Mouse (Mus musculus) hematopoietic stem cell, adult 5-6 weeks (primary cell): ENCODE data around the gene Ascc1. TPM values are rescaled to one million over a fixed set of nuclear protein-coding genes. Genes with fewer than 3 reads are reported as not detected.
A peak's percentile ranks its signal among the peaks of the same experiment; 100 is the strongest.
"Not testable (repeated sequence)": the region's sequence is repeated elsewhere in the genome, so short reads cannot be mapped to it uniquely, and the experiment has no call there.

Source experiments
- ATAC-seq, 2 experiments: fragments of 125-278 bp in 1 of 2; replicated peaks in 1 of 2; 2 replicates each; pipeline ENCODE4 v1.8.0; 2016 to 2017; ENCODE audit warnings: inconsistent platforms in 2 of 2, mild to moderate bottlenecking in 2 of 2, moderate number of reproducible peaks in 2 of 2, low read depth in 1 of 2, moderate TSS enrichment in 1 of 2; ENCODE audit not compliant: low FRiP score in 2 of 2, poor library complexity in 2 of 2, severe bottlenecking in 2 of 2, insufficient read depth in 1 of 2, low TSS enrichment in 1 of 2
- total RNA-seq: library from RNA; stranded (forward); fragments of 172-1452, 232-1000 nt; gene quantifications from 2 replicates; pipeline ENCODE4 v1.2.3, GENCODE M21; 2017

Ascc1 gene
- total RNA-seq, 1 experiment from 2014 or later, result 50.8 TPM

- ATAC-seq, result peak; percentile 60 to 74
These were observed 113.0 kb downstream of the Ascc1 start for GRCm38 (mm10) chr10:60115345-60116185.

GRCm38 (mm10) chr10:60116997-60117396 is 114.4 kb downstream of the Ascc1 start:
- ATAC-seq, result no peak

- no peak for ATAC-seq
These were observed 115.9 kb downstream of the Ascc1 start for GRCm38 (mm10) chr10:60118464-60118863.

GRCm38 (mm10) chr10:60120630-60121029 is 118.0 kb downstream of the Ascc1 start:
- ATAC-seq, result no peak

- peak in 1 of 2 experiments; percentile 14; a peak in 1 of 4 replicates for ATAC-seq
These were observed 121.5 kb downstream of the Ascc1 start for GRCm38 (mm10) chr10:60124078-60124477.

GRCm38 (mm10) chr10:60125529-60126327 is 123.1 kb downstream of the Ascc1 start:
- peak; percentile 57 to 65; a peak in 2 of 4 replicates for ATAC-seq

GRCm38 (mm10) chr10:60128287-60128686 is 125.7 kb downstream of the Ascc1 start:
- ATAC-seq, result no peak

- no peak for ATAC-seq
These were observed 127.9 kb downstream of the Ascc1 start for GRCm38 (mm10) chr10:60130504-60130903.

GRCm38 (mm10) chr10:60133501-60133900 is 130.9 kb downstream of the Ascc1 start:
- no peak for ATAC-seq

- ATAC-seq, result no peak
These were observed 131.6 kb downstream of the Ascc1 start for GRCm38 (mm10) chr10:60134201-60134600.

GRCm38 (mm10) chr10:60136010-60136409 is 133.4 kb downstream of the Ascc1 start:
- not testable (repeated sequence) for ATAC-seq

GRCm38 (mm10) chr10:60136935-60137334 is 134.3 kb downstream of the Ascc1 start:
- no peak for ATAC-seq

- ATAC-seq, result no peak
These were observed 136.1 kb downstream of the Ascc1 start for GRCm38 (mm10) chr10:60138680-60139079.

- ATAC-seq, result no peak
These were observed 138.1 kb downstream of the Ascc1 start for GRCm38 (mm10) chr10:60140751-60141150.

GRCm38 (mm10) chr10:60141656-60142160 is 139.1 kb downstream of the Ascc1 start:
- no peak for ATAC-seq

- ATAC-seq, result not testable (repeated sequence)
These were observed 145.0 kb downstream of the Ascc1 start for GRCm38 (mm10) chr10:60147510-60148047.

GRCm38 (mm10) chr10:60148087-60148486 is 145.5 kb downstream of the Ascc1 start:
- peak; percentile 73 to 83 for ATAC-seq
